Mouse (Mus musculus) lung, embryonic 16.5 days (tissue): ENCODE data around the gene Msh6. TPM values are rescaled to one million over a fixed set of nuclear protein-coding genes. Genes with fewer than 3 reads are reported as not detected.
"Not testable (repeated sequence)": the region's sequence is repeated elsewhere in the genome, so short reads cannot be mapped to it uniquely, and the experiment has no call there.

Experiments used
- ATAC-seq: fragments of 200-750 bp; cut with Nextera tagmentation; 2 replicates; pipeline ENCODE4 v1.8.0; 2017; ENCODE audit warnings: low read depth, mild to moderate bottlenecking, moderate library complexity
- H3K27ac ChIP-seq: fragments of 300-500 bp; sonication (generic); 2 replicates; pipeline ENCODE4 v1.5.1; 2014; ENCODE audit warnings: mild to moderate bottlenecking, control low read depth, low read length
- H3K27me3 ChIP-seq: fragments of 300-500 bp; sonication (generic); 2 replicates; pipeline ENCODE4 v1.6.1; 2014; ENCODE audit warnings: low read depth, low read length, mixed read lengths; ENCODE audit not compliant: control insufficient read depth, insufficient read depth
- H3K36me3 ChIP-seq: fragments of 300-500 bp; sonication (generic); 2 replicates; pipeline ENCODE4 v1.6.1; 2014; ENCODE audit warnings: low read length; ENCODE audit not compliant: control insufficient read depth, insufficient read depth
- H3K4me1 ChIP-seq: fragments of 300-500 bp; sonication (generic); replicated peaks from 2 replicates; pipeline ENCODE4 v1.6.1; 2014; ENCODE audit warnings: low read length, mixed read lengths; ENCODE audit not compliant: control insufficient read depth, insufficient read depth
- H3K4me2 ChIP-seq: fragments of 300-500 bp; sonication (generic); 2 replicates; pipeline ENCODE4 v1.6.1; 2014; ENCODE audit warnings: low read depth, low read length, control low read depth
- H3K4me3 ChIP-seq: fragments of 300-500 bp; sonication (generic); 2 replicates; pipeline ENCODE4 v1.5.1; 2014; ENCODE audit warnings: mild to moderate bottlenecking, low read length, control low read depth
- H3K9ac ChIP-seq: fragments of 300-500 bp; sonication (generic); 2 replicates; pipeline ENCODE4 v1.6.1; 2014; ENCODE audit warnings: low read length, control low read depth
- H3K9me3 ChIP-seq: fragments of 300-500 bp; sonication (generic); 2 replicates; pipeline ENCODE4 v1.6.1; 2016; ENCODE audit warnings: low read length; ENCODE audit not compliant: control insufficient read depth
- WGBS: fragments of 180-500 bp; shearing (Covaris S2); extraction: QIAGEN DNeasy Blood & Tissue Kit; methylation state at CpG from one replicate; pipeline ENCODE4 v1.1.7; 2014; 5-methylcytosine and 5-hydroxymethylcytosine counted together
- polyA plus RNA-seq: library from polyadenylated mRNA; unstranded; fragments of >200 nt; fragmentation: Nextera tagmentation; extraction: Ambion mirVana; gene quantifications from 2 replicates; pipeline ENCODE4 v1.2.1, GENCODE M21; 2015

Msh6 gene
- polyA plus RNA-seq, 1 experiment from 2014 or later: 44.8 TPM

DNA sequence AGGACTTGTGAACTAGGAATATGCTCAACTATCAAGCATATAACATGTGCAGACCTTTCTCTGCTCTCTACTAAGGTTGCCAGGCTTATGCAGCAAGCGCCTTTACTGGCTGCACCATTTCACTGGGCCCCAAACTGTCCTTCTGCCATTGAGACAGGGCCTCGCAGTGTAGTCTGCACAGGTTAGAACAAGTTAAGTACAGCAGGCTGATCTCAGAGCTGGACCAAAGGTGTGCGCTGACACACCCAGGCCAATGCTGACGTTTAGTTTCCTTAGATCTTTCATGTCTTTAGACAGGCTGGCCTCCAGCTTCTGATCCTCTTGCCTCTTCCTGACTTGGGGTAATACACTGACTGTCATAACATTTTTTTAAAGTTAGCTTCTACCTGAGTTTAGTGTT, 22.9 kb downstream of the Msh6 start:
- H3K4me2 ChIP-seq: no peak overlapping the region
- H3K27ac ChIP-seq: no peak overlapping the region
- peaks cover 50% of the 10 kb centered on the region for H3K36me3 ChIP-seq
- no peaks in the 10 kb centered on the region for H3K9me3 ChIP-seq
- H3K9ac ChIP-seq: no peak overlapping the region
- no peaks in the 10 kb centered on the region for H3K4me1 ChIP-seq
- no peak for ATAC-seq
- H3K27me3 ChIP-seq: no peaks in the 10 kb centered on the region
- no peak overlapping the region for H3K4me3 ChIP-seq
- WGBS: 80% methylated on average over 4 of the region's 4 CpGs

DNA sequence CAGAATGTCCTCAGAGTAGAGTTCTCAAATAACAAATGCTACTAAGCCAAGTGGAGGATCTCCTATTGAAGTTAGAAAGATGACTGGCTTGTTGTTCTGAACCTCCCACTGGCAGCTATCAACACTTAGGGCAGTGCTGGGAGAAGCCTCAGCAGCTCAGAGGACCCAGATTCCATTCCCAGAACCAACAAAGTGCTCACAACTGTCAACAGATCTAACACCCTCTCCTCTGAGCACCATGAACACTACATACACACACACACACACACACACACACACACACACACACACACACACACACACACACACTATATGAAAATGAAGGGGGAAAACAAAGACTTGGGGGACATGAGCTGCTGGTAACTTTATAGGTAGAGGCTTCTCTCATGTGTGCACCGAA, 30.0 kb downstream of the Msh6 start:
- Histone ChIP-seq H3K4me3 (no peak overlapping the region), H3K4me1 (no peaks in the 10 kb centered on the region), H3K9ac (no peak overlapping the region), H3K9me3 (no peaks in the 10 kb centered on the region), H3K27ac (no peak overlapping the region), H3K36me3 (peaks cover 37% of the 10 kb centered on the region), H3K4me2 (no peak overlapping the region), H3K27me3 (no peaks in the 10 kb centered on the region)
- ATAC-seq: no peak
- WGBS: 100% methylated on average over 1 of the region's 1 CpGs

DNA sequence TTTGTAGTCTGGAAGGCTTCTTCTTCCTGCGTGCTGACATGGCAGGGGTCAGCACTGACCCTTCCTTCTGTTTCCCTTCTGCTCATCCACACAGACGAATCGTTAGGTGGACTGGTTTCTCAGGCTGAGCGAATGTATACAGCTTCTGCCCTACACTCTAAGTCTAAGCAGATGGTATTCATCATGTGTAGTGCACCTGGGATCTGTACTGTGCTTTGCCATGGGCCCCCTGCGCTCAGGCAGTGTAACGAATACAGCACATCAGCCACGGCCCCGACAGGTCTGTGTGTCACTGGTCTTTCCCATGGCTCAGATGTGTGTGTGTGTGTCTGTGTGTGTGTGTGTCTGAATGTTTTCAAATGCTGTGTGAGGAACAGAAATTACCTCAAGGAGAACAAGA, 32.1 kb downstream of the Msh6 start:
- no peak for ATAC-seq
- no peak overlapping the region for H3K27ac ChIP-seq
- no peaks in the 10 kb centered on the region for H3K27me3 ChIP-seq
- H3K4me2 ChIP-seq: no peak overlapping the region
- no peaks in the 10 kb centered on the region for H3K9me3 ChIP-seq
- 75% methylated on average over 8 of the region's 8 CpGs for WGBS
- no peak overlapping the region for H3K9ac ChIP-seq
- no peak overlapping the region for H3K4me3 ChIP-seq
- H3K36me3 ChIP-seq: peaks cover 33% of the 10 kb centered on the region
- H3K4me1 ChIP-seq: no peaks in the 10 kb centered on the region

DNA sequence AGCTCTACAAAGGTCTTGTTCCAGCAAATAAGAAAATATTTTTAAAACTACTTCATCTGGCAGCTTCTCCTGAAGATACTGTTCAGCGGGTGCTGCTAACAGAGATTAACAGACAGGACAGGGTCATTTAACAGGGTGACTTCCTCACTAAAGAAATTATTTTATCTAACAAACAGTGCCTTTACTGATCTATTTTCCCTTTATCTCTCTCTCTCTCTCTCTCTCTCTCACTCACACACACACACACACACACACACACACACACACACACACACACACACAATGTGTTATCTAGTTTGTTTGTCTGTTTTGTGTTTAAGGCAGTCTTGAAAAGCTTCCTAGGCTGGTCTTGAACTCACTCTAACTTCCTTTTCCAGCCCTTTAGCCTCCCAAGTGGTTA, 39.6 kb downstream of the Msh6 start:
- 84% methylated on average over 1 of the region's 1 CpGs for WGBS
- no peak overlapping the region for H3K27ac ChIP-seq
- no peak overlapping the region for H3K4me2 ChIP-seq
- no peak overlapping the region for H3K4me3 ChIP-seq
- peaks cover 32% of the 10 kb centered on the region for H3K36me3 ChIP-seq
- no peaks in the 10 kb centered on the region for H3K27me3 ChIP-seq
- H3K9me3 ChIP-seq: no peaks in the 10 kb centered on the region
- no peak overlapping the region for H3K9ac ChIP-seq
- no peak for ATAC-seq
- no peaks in the 10 kb centered on the region; the same call in 1 of the 2 replicates for H3K4me1 ChIP-seq

DNA sequence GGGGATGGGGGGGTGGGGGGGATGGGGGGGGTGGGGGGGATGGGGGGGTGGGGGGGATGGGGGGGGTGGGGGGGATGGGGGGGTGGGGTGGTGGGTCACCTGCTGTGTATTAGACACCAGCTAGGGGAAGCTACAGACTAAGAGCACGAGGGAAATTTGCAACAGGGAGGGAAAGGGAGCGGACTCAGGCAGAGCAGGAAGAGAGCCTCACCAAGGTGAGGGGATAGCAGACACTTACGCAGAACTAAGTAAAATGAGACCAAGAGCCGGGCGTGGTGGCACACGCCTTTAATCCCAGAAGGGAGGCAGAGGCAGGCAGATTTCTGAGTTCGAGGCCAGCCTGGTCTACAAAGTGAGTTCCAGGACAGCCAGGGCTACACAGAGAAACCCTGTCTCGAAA, 41.2 kb downstream of the Msh6 start:
- not testable (repeated sequence) for H3K4me1 ChIP-seq, H3K4me2 ChIP-seq, H3K27ac ChIP-seq, H3K9me3 ChIP-seq, H3K27me3 ChIP-seq, H3K4me3 ChIP-seq, H3K9ac ChIP-seq, ATAC-seq
- peaks cover 28% of the 10 kb centered on the region for H3K36me3 ChIP-seq
- WGBS: 91% methylated on average over 8 of the region's 8 CpGs

DNA sequence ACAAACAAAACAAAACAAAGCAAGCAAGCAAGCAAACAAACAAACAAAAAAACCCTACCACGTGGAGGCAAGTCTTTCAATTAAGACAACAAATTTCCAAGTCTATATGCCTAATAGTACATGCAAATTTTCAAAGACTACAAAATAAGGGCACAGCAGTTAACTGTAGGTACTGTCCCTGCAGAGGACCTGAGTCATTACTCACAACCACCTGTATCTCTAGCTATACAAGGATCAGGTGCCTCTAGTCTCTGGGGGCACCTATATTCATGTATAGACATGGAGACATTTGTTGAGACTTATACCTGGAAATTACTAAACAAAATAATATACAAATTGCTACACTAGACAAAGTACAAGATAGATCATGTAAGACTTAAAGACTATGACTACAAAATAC, 49.1 kb downstream of the Msh6 start:
- Histone ChIP-seq H3K4me1 (0 out of 2 replicates have a peak, but pooled peaks cover 2% of the 10 kb centered on the region), H3K27ac (no peak overlapping the region), H3K9me3 (no peaks in the 10 kb centered on the region), H3K36me3 (no peaks in the 10 kb centered on the region), H3K4me2 (no peak overlapping the region), H3K4me3 (no peak overlapping the region), H3K9ac (no peak overlapping the region), H3K27me3 (no peaks in the 10 kb centered on the region)
- WGBS: 77% methylated on average over 1 of the region's 1 CpGs
- no peak for ATAC-seq

DNA sequence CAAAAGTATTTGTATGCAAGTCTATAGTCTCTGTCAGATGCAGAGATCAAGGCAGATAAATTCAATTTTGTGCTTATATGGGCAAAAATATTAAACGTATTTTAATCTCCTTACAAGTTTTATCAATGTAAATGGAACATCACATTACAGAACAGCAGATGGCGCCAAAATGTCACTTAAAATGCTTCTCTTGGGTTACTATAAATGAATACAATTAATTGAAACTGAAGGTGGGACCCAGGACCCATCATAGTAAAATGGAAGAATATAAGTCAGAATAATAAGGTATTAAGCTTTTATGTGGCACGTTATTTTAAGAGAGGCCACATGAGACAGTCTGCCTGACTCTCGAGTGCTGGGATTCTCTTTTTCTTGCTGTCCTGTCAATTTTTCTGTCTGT, 50.4 kb downstream of the Msh6 start:
- Histone ChIP-seq H3K4me2 (no peak overlapping the region), H3K4me1 (peaks cover 2% of the 10 kb centered on the region; the same call in 1 of the 2 replicates), H3K27ac (no peak overlapping the region), H3K9me3 (no peaks in the 10 kb centered on the region), H3K27me3 (no peaks in the 10 kb centered on the region), H3K9ac (no peak overlapping the region), H3K36me3 (no peaks in the 10 kb centered on the region), H3K4me3 (no peak overlapping the region)
- WGBS: 35% methylated on average over 4 of the region's 4 CpGs
- 0 out of 2 replicates have a peak, but pooled peaks have one; percentile 28 for ATAC-seq

DNA sequence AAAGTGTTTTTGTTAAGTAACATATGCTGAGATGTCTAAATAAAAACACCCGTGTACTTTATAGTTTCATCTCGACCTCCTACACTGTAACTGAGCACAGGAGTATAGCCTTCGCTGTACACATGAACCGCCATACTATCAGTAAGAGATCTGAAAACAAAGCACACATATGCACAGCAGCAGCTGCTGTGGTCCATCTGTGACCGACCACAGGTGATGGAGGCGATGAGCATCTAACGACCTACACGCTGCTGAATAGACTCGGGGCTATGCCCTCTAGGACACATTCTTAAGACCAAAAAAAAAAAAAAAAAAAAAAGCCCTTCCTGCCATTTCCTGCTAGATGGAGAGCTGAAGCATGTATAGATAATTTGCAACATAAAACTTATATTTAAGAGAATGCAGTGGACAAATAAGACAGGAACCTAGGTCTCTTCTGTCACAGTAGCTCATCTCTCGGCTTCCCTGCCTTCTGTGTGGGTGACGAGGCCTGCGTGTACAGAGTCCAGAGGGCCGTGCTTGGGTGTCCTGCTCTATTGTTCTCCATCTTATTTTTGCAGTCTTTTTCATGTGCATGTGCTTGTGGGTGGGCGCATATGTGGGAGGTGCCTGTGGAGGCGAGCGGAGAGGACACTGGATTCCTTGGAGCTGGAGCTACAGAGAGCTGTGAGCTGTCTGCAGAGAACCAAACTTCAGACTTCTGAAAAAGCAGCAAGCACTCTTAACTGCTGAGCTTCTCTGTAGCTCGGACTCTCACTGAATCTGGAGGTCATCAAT, 54.5 kb downstream of the Msh6 start:
- H3K4me2 ChIP-seq: no peak overlapping the region
- ATAC-seq: no peak
- H3K9ac ChIP-seq: no peak overlapping the region
- H3K4me3 ChIP-seq: no peak overlapping the region
- H3K27ac ChIP-seq: no peak overlapping the region
- H3K4me1 ChIP-seq: peaks cover 6% of the 10 kb centered on the region; the same call in 1 of the 2 replicates
- 83% methylated on average over 17 of the region's 17 CpGs for WGBS
- no peaks in the 10 kb centered on the region for H3K9me3 ChIP-seq
- H3K27me3 ChIP-seq: no peaks in the 10 kb centered on the region
- no peaks in the 10 kb centered on the region for H3K36me3 ChIP-seq

DNA sequence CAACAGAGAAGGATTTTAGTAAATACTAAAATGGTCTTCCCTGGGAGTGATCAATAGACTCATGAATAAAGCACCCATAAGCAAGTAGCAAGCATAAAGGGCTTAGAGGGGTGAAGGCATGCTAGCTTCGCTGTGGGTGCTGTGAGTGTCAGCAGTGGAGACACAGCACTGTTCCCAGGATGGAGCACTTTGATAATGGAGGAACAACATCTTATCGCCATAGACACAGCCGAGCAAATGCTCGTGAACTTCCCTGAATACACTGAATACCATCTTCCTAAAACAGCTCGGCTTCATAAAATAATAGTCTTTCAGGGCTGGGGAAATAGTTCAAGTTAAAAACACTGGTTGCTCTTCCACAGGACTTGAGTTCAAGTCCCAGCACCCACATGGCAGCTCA, 56.9 kb downstream of the Msh6 start:
- Histone ChIP-seq H3K27ac (no peak overlapping the region), H3K36me3 (no peaks in the 10 kb centered on the region), H3K27me3 (no peaks in the 10 kb centered on the region), H3K9ac (no peak overlapping the region), H3K4me3 (no peak overlapping the region), H3K4me2 (no peak overlapping the region), H3K9me3 (no peaks in the 10 kb centered on the region), H3K4me1 (peaks cover 3% of the 10 kb centered on the region; the same call in 1 of the 2 replicates)
- ATAC-seq: no peak
- 87% methylated on average over 5 of the region's 5 CpGs for WGBS
